Mouse (Mus musculus) hindbrain, postnatal 0 days (tissue): ENCODE results near the gene Rel. TPM values are rescaled to one million over a fixed set of nuclear protein-coding genes. Genes with fewer than 3 reads are reported as not detected.

ENCODE experiments used
- ATAC-seq: fragments of 200-750 bp; cut with Nextera tagmentation; 2 replicates; pipeline ENCODE4 v1.8.0; 2017; ENCODE audit warnings: mild to moderate bottlenecking, moderate TSS enrichment, moderate library complexity
- DNase-seq: peaks from one replicate; pipeline ENCODE4 v3.0.0-alpha.2; 2015; ENCODE audit warnings: low spot score
- H3K27ac ChIP-seq: fragments of 300-500 bp; sonication (generic); 2 replicates; pipeline ENCODE4 v1.5.1; 2014; ENCODE audit warnings: mild to moderate bottlenecking
- H3K27me3 ChIP-seq: fragments of 300-500 bp; sonication (generic); 2 replicates; pipeline ENCODE4 v1.6.1; 2014; ENCODE audit warnings: low read length, mixed read lengths; ENCODE audit not compliant: insufficient read depth
- H3K36me3 ChIP-seq: fragments of 300-500 bp; sonication (generic); 2 replicates; pipeline ENCODE4 v1.6.1; 2014; ENCODE audit warnings: low read length, mixed read lengths; ENCODE audit not compliant: insufficient read depth
- H3K4me1 ChIP-seq: fragments of 300-500 bp; sonication (generic); 2 replicates; pipeline ENCODE4 v1.6.1; 2014; ENCODE audit warnings: antibody characterized with exemption, low read length, mixed read lengths; ENCODE audit not compliant: insufficient read depth
- H3K4me2 ChIP-seq: fragments of 300-500 bp; sonication (generic); 2 replicates; pipeline ENCODE4 v1.6.1; 2014; ENCODE audit warnings: low read depth, mild to moderate bottlenecking, low read length, moderate library complexity, mixed read lengths
- H3K4me3 ChIP-seq: fragments of 300-500 bp; sonication (generic); 2 replicates; pipeline ENCODE4 v1.5.1; 2014; ENCODE audit warnings: low read length
- H3K9ac ChIP-seq: fragments of 300-500 bp; sonication (generic); replicated peaks from 2 replicates; pipeline ENCODE4 v1.6.1; 2014; ENCODE audit warnings: mild to moderate bottlenecking, low read length, moderate library complexity, mixed read lengths
- H3K9me3 ChIP-seq: fragments of 300-500 bp; sonication (generic); 2 replicates; pipeline ENCODE4 v1.6.1; 2016; ENCODE audit warnings: low read length, mixed read lengths
- CTCF ChIP-seq: IDR thresholded peaks from 2 replicates; pipeline ENCODE4 v1.5.1; 2016; ENCODE audit warnings: antibody characterized with exemption, control low read depth, low read depth
- WGBS: fragments of 180-500 bp; shearing (Covaris S2); extraction: QIAGEN DNeasy Blood & Tissue Kit; methylation state at CpG from one replicate; pipeline ENCODE4 v1.1.7; 2014; 5-methylcytosine and 5-hydroxymethylcytosine counted together
- polyA plus RNA-seq: library from polyadenylated mRNA; unstranded; fragments of >200 nt; fragmentation: Nextera tagmentation; extraction: Ambion mirVana; gene quantifications from 2 replicates; pipeline ENCODE4 v1.2.1, GENCODE M21; 2015
- total RNA-seq: library from RNA; depleted of rRNA; stranded (reverse); fragments of >200 nt; gene quantifications from 2 replicates; pipeline ENCODE4 v1.2.3, GENCODE M21; 2014

Gene Rel
- total and polyA plus RNA-seq, 2 experiments from 2014 or later = 0.58 to 0.68 TPM

DNA sequence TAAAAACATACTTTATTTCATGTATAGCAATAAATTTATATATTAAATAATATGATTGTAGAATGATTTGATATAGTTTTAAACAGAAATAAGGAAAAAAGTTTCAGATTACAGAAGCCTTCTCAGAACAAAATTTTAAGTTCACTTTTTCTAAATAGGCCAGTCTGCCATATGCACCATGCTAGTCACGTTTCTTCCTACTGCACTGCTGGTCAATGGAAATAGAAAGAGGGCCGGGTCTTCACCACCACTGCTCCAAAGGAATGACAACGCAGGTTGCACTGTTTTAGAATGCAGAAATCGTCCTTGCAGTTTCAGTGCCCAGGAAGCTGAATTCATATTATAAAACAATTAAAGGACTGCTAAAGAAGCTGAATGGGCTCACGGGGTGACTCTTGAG, 12.3 kb upstream of the Rel start:
- ATAC-seq (no peak), DNase-seq (no peak)
- TF ChIP-seq CTCF = no peak
- H3K9me3 ChIP-seq = no peaks in the 10 kb centered on the region
- no peak overlapping the region for H3K27ac ChIP-seq
- no peak overlapping the region for H3K4me3 ChIP-seq
- H3K27me3 ChIP-seq = no peaks in the 10 kb centered on the region
- no peaks in the 10 kb centered on the region for H3K4me1 ChIP-seq
- no peak overlapping the region for H3K9ac ChIP-seq
- no peaks in the 10 kb centered on the region for H3K36me3 ChIP-seq
- 85% methylated on average over 5 of the region's 5 CpGs for WGBS
- no peak overlapping the region for H3K4me2 ChIP-seq

DNA sequence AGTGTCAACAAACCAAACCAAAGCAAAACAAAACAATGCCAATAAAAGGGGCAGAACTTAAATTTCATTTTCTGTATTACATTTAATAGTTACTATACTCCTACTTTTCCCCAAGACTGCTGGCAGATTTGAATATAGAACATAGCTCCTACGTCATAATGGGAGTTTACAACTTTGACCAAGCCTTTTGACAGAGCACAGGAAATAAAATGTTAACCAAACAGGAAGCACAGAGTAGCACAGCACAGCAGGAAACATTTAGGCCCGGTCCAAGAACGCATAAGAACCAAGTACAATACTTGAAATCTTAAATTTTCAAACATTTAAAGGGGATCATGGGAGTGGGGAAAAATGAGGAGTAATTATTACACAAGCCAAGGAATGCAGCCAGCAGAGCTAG, 11.3 kb upstream of the Rel start:
- TF ChIP-seq CTCF = no peak
- Histone ChIP-seq H3K4me3 (no peak overlapping the region), H3K36me3 (no peaks in the 10 kb centered on the region), H3K4me2 (no peak overlapping the region), H3K27me3 (no peaks in the 10 kb centered on the region), H3K9ac (no peak overlapping the region), H3K27ac (no peak overlapping the region), H3K4me1 (no peaks in the 10 kb centered on the region), H3K9me3 (no peaks in the 10 kb centered on the region)
- no peak for ATAC-seq
- WGBS = 84% methylated on average over 3 of the region's 3 CpGs
- DNase-seq = no peak

DNA sequence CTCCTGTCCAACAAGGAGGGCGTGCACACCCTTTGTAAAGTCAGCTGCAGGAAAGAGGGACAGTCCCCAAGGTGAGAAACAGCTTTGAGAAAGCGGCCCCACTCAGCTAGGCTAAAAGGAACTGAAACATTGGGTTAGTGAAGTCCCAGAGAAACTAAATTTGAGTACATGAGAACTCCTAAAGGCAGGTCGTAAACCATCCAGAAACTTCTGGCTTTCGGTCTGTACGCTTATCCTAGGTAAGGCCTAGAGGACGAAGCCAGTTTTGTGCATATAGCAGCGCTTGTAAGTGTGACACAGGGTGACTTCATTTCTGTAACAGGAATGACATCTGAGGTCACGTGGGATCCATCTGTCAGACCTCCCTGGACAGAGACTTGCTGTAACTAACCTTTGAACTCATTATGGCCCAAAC, 8.0 kb upstream of the Rel start:
- Histone ChIP-seq H3K9me3 (no peaks in the 10 kb centered on the region), H3K4me2 (no peak overlapping the region), H3K9ac (no peak overlapping the region), H3K4me3 (no peak overlapping the region), H3K27me3 (no peaks in the 10 kb centered on the region), H3K4me1 (no peaks in the 10 kb centered on the region), H3K36me3 (no peaks in the 10 kb centered on the region), H3K27ac (no peak overlapping the region)
- no peak for ATAC-seq
- no peak for TF ChIP-seq CTCF
- 87% methylated on average over 8 of the region's 8 CpGs for WGBS
- DNase-seq = no peak

DNA sequence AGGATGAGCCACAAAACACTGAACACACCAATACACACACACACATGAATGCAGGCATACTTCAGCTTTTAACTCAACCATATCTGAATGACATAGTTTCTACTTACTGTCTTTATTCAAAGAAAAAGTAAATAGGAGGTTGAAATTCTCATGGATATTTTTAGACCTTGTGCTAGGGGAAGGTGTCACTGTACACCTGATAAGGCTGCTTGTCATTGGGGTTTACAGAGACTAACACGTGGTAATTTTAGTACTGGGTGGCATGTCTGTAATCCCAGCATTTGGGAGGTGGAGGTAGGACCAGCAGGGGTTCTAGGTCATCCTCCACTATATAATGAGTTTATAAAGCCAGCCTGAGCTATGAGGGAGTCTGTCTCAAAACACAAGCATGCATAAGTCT, 1.7 kb upstream of the Rel start:
- WGBS = 39% methylated on average over 1 of the region's 1 CpGs
- Histone ChIP-seq H3K4me2 (no peak overlapping the region), H3K4me1 (0 out of 2 replicates have a peak, but pooled peaks cover 3% of the 10 kb centered on the region), H3K9ac (no peak overlapping the region), H3K9me3 (no peaks in the 10 kb centered on the region), H3K36me3 (no peaks in the 10 kb centered on the region), H3K27ac (no peak overlapping the region), H3K27me3 (no peaks in the 10 kb centered on the region), H3K4me3 (no peak overlapping the region)
- TF ChIP-seq CTCF = no peak
- no peak for DNase-seq
- no peak for ATAC-seq

- H3K27ac ChIP-seq = peak overlapping the region; percentile 89; the same call in 1 of the 2 replicates
- H3K9me3 ChIP-seq = no peaks in the 10 kb centered on the region
- WGBS = 6% methylated on average over 21 of the region's 21 CpGs
- H3K9ac ChIP-seq = peak overlapping the region; percentile 67
- no peaks in the 10 kb centered on the region for H3K36me3 ChIP-seq
- peak overlapping the region; percentile 79 for H3K4me2 ChIP-seq
- 0 out of 2 replicates have a peak, but pooled peaks cover 3% of the 10 kb centered on the region for H3K4me1 ChIP-seq
- no peak for TF ChIP-seq CTCF
- H3K4me3 ChIP-seq = peak overlapping the region; percentile 82
- DNase-seq (no peak), ATAC-seq (no peak)
- no peaks in the 10 kb centered on the region for H3K27me3 ChIP-seq
Observed at GRCm38 (mm10) chr11:23771507-23772097, 832 bp upstream of the Rel start.

GRCm38 (mm10) chr11:23770510-23770759, 335 bp downstream of the Rel start:
- ATAC-seq (no peak), DNase-seq (no peak)
- peak overlapping the region; percentile 82 for H3K4me3 ChIP-seq
- H3K4me2 ChIP-seq = peak overlapping the region; percentile 79
- H3K4me1 ChIP-seq = 0 out of 2 replicates have a peak, but pooled peaks cover 3% of the 10 kb centered on the region
- H3K27me3 ChIP-seq = no peaks in the 10 kb centered on the region
- H3K9me3 ChIP-seq = no peaks in the 10 kb centered on the region
- no peaks in the 10 kb centered on the region for H3K36me3 ChIP-seq
- under 1% methylated on average over 24 of the region's 24 CpGs for WGBS
- peak overlapping the region; percentile 89 for H3K27ac ChIP-seq
- peak overlapping the region; percentile 67 for H3K9ac ChIP-seq
- no peak for TF ChIP-seq CTCF

DNA sequence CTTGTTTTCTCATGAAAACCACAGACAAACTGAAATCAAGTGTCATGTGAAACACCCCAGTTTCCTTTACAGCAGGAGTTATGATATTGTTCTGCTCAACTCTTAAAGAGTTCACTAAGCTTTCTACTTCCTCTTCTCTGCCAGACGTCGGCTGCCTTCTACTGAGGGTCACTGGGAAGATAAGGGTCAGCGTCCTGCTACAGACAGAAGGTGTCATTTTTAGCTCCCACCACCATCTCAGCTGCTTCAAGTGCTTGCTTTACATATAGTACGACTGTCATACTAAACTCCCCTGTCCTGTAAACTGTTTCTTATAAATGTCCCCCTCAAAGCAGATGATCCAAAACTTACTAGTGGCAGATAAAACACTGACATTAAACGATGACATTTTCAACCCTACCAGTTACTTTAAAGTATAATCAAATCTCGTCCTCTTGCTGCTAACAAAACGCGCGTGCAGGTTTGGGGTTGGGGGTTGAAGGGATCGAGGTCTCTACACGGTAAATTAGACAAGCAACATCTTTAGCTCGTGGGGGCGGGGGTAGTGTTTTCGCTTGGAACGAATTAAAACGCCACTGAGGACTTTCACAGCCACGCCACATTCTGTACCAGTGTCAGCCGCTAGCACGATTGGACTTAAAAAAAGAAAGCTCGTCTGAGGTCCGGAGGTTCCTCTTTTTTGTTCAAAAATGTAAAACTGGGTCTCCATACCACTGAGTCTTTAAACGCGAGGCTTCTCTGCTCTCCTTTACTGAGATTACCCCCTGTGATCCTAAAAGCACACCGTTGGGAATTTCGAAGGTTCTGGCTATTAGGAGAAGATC, 872 bp downstream of the Rel start:
- no peaks in the 10 kb centered on the region for H3K36me3 ChIP-seq
- TF ChIP-seq CTCF = no peak
- WGBS = under 1% methylated on average over 25 of the region's 25 CpGs
- peak; percentile 30 for DNase-seq
- peak overlapping the region; percentile 89 for H3K27ac ChIP-seq
- no peaks in the 10 kb centered on the region for H3K9me3 ChIP-seq
- H3K4me2 ChIP-seq = peak overlapping the region; percentile 79
- H3K9ac ChIP-seq = peak overlapping the region; percentile 67
- H3K27me3 ChIP-seq = no peaks in the 10 kb centered on the region
- 0 out of 2 replicates have a peak, but pooled peaks cover 3% of the 10 kb centered on the region for H3K4me1 ChIP-seq
- ATAC-seq = peak; percentile 4; the same call in 1 of the 2 replicates
- H3K4me3 ChIP-seq = peak overlapping the region; percentile 82
